24 mouse cellular contexts compared by ENCODE assay signal in genomic region chr16:9016762-9017086, GRCm38 (mm10).
A peak's percentile ranks its signal among the peaks of the same experiment; 100 is the strongest.
DNase-seq lines count a peak whose midpoint lies in the region; ATAC-seq and TF ChIP-seq lines count a peak whose summit lies in the region.
"Had no signal": no experiment of that assay in that cellular context is flagged by ENCODE, and none has a peak within 500 bp of the region (broad histone marks: within the 10 kb centered on the region; RNA-seq: fewer than 3 reads in every experiment).

No protein-coding gene starts in this region.

- H3K27me3 ChIP-seq in heart, embryonic 13.5 days (replicated peaks): no peaks in the 10 kb centered on the region
- no peaks in the 10 kb centered on the region for H3K27me3 ChIP-seq in heart, embryonic 16.5 days (ENCODE audit: control insufficient read depth, insufficient read depth, low read length)
- no peaks in the 10 kb centered on the region for H3K27me3 ChIP-seq in heart, embryonic 11.5 days (ENCODE audit: control insufficient read depth, insufficient read depth, low read length)
- no peaks in the 10 kb centered on the region for H3K27me3 ChIP-seq in lung, embryonic 15.5 days
- H3K27me3 ChIP-seq in lung, postnatal 0 days (replicated peaks; ENCODE audit: insufficient read depth, low read length): no peaks in the 10 kb centered on the region
- H3K27me3 ChIP-seq: CH12.LX; embryonic facial prominence, embryonic 12.5 days; embryonic facial prominence, embryonic 15.5 days; intestine, embryonic 15.5 days had no signal

- 0 out of 2 replicates have a peak, but pooled peaks cover 5% of the 10 kb centered on the region for H3K4me1 ChIP-seq in heart, embryonic 13.5 days
- H3K4me1 ChIP-seq in heart, embryonic 16.5 days (ENCODE audit: control insufficient read depth, insufficient read depth, low read length): no peaks in the 10 kb centered on the region
- H3K4me1 ChIP-seq in heart, embryonic 11.5 days (ENCODE audit: control insufficient read depth, insufficient read depth, low read length): no peaks in the 10 kb centered on the region
- no peaks in the 10 kb centered on the region for H3K4me1 ChIP-seq in lung, embryonic 15.5 days
- no peaks in the 10 kb centered on the region for H3K4me1 ChIP-seq in lung, postnatal 0 days (ENCODE audit: insufficient read depth, low read depth, low read length)
- H3K4me1 ChIP-seq: embryonic facial prominence, embryonic 12.5 days; embryonic facial prominence, embryonic 15.5 days; hindbrain, embryonic 10.5 days; hindbrain, embryonic 13.5 days; intestine, embryonic 15.5 days had no signal

- H3K4me3 ChIP-seq in heart, embryonic 13.5 days: 0 out of 2 replicates have a peak overlapping the region, but pooled peaks have one; percentile 24
- H3K4me3 ChIP-seq in heart, embryonic 16.5 days (ENCODE audit: low read length): no peak overlapping the region
- no peak overlapping the region for H3K4me3 ChIP-seq in heart, embryonic 11.5 days (ENCODE audit: low read depth, low read length)
- no peak overlapping the region for H3K4me3 ChIP-seq in lung, embryonic 15.5 days
- no peak overlapping the region for H3K4me3 ChIP-seq in lung, postnatal 0 days (ENCODE audit: low read depth, low read length)
- H3K4me3 ChIP-seq: embryonic facial prominence, embryonic 12.5 days; embryonic facial prominence, embryonic 15.5 days; gastrocnemius, adult 2 months; hindbrain, embryonic 10.5 days; hindbrain, embryonic 13.5 days; intestine, embryonic 15.5 days had no signal

- TF ChIP-seq EP300 in lung, postnatal 0 days (IDR thresholded peaks at IDR 0.05): no peak

- ATAC-seq in heart, embryonic 13.5 days (ENCODE audit: extremely low read depth, insufficient number of reproducible peaks, low FRiP score, low TSS enrichment): no peak
- ATAC-seq in heart, embryonic 16.5 days (replicated peaks; ENCODE audit: extremely low read depth, insufficient read depth, low FRiP score): no peak
- no peak for ATAC-seq in heart, embryonic 11.5 days (replicated peaks; ENCODE audit: insufficient number of reproducible peaks, low FRiP score, low TSS enrichment)
- ATAC-seq in lung, embryonic 15.5 days (ENCODE audit: borderline replicate concordance, extremely low read depth, low FRiP score, low TSS enrichment): peak; percentile 76
- peak; percentile 69 for ATAC-seq in lung, postnatal 0 days
- ATAC-seq: forebrain, embryonic 14.5 days; forebrain, postnatal 0 days; hindbrain, embryonic 16.5 days; intestine, embryonic 15.5 days had no signal

- no peak for DNase-seq in heart, postnatal 36 days
- DNase-seq in lung, postnatal 10 days: no peak
- DNase-seq in lung, postnatal 0 days (ENCODE audit: low spot score): no peak
- DNase-seq: B cell, adult 2 months; cerebellum, adult 11 months; cerebellum, adult 2 months; cerebellum, adult 9-11 months; cerebellum, postnatal 25 days; forebrain, postnatal 0 days; gastrocnemius, adult 2 months; gastrocnemius, postnatal 14 days; heart, adult 18-20 months had no signal

- WGBS in heart, embryonic 13.5 days: 50% methylated on average over 7 of the region's 7 CpGs
- 48% methylated on average over 7 of the region's 7 CpGs for WGBS in heart, embryonic 16.5 days
- 48% methylated on average over 7 of the region's 7 CpGs for WGBS in heart, embryonic 11.5 days (ENCODE audit: insufficient replicate concordance)
- 67% methylated on average over 7 of the region's 7 CpGs for WGBS in lung, embryonic 15.5 days
- 56% methylated on average over 7 of the region's 7 CpGs for WGBS in lung, postnatal 0 days

- no peak overlapping the region for H3K9ac ChIP-seq in heart, embryonic 13.5 days
- no peak overlapping the region for H3K9ac ChIP-seq in heart, embryonic 16.5 days (ENCODE audit: low read length)
- no peak overlapping the region for H3K9ac ChIP-seq in heart, embryonic 11.5 days (ENCODE audit: low read depth, low read length)
- no peak overlapping the region for H3K9ac ChIP-seq in lung, embryonic 15.5 days
- no peak overlapping the region for H3K9ac ChIP-seq in lung, postnatal 0 days (replicated peaks; ENCODE audit: low read depth)
- H3K9ac ChIP-seq: embryonic facial prominence, embryonic 12.5 days; embryonic facial prominence, embryonic 15.5 days; forebrain, postnatal 0 days; hindbrain, embryonic 13.5 days; intestine, embryonic 15.5 days had no signal

- H3K4me2 ChIP-seq in heart, embryonic 13.5 days: peak overlapping the region; percentile 60
- H3K4me2 ChIP-seq in heart, embryonic 16.5 days (ENCODE audit: low read depth, low read length): peak overlapping the region; percentile 19; the same call in 1 of the 2 replicates
- no peak overlapping the region for H3K4me2 ChIP-seq in heart, embryonic 11.5 days
- H3K4me2 ChIP-seq in lung, embryonic 15.5 days: peak overlapping the region; percentile 51; the same call in 1 of the 2 replicates
- peak overlapping the region; percentile 48; the same call in 1 of the 2 replicates for H3K4me2 ChIP-seq in lung, postnatal 0 days (replicated peaks; ENCODE audit: low read depth, low read length)
- H3K4me2 ChIP-seq: embryonic facial prominence, embryonic 12.5 days; embryonic facial prominence, embryonic 15.5 days; hindbrain, embryonic 13.5 days; intestine, embryonic 15.5 days had no signal

- no peak for TF ChIP-seq CTCF in lung, postnatal 0 days (IDR thresholded peaks at IDR 0.05)

- H3K9me3 ChIP-seq in heart, embryonic 13.5 days: no peaks in the 10 kb centered on the region
- H3K9me3 ChIP-seq in heart, embryonic 16.5 days (replicated peaks; ENCODE audit: control insufficient read depth, low read length): no peaks in the 10 kb centered on the region
- H3K9me3 ChIP-seq in heart, embryonic 11.5 days (replicated peaks; ENCODE audit: control insufficient read depth, low read length): no peaks in the 10 kb centered on the region
- H3K9me3 ChIP-seq in lung, embryonic 15.5 days: no peaks in the 10 kb centered on the region
- no peaks in the 10 kb centered on the region for H3K9me3 ChIP-seq in lung, postnatal 0 days (ENCODE audit: low read length)
- H3K9me3 ChIP-seq: embryonic facial prominence, embryonic 12.5 days; embryonic facial prominence, embryonic 15.5 days; hindbrain, embryonic 10.5 days; hindbrain, embryonic 13.5 days; intestine, embryonic 15.5 days had no signal

- intact Hi-C loops in heart, postnatal 36 days (cut with DNase I): no loop called here

- H3K36me3 ChIP-seq in heart, embryonic 13.5 days: no peaks in the 10 kb centered on the region
- H3K36me3 ChIP-seq in heart, embryonic 16.5 days (ENCODE audit: control insufficient read depth, insufficient read depth): no peaks in the 10 kb centered on the region
- no peaks in the 10 kb centered on the region for H3K36me3 ChIP-seq in heart, embryonic 11.5 days (ENCODE audit: control insufficient read depth, insufficient read depth, low read length)
- no peaks in the 10 kb centered on the region for H3K36me3 ChIP-seq in lung, embryonic 15.5 days
- no peaks in the 10 kb centered on the region for H3K36me3 ChIP-seq in lung, postnatal 0 days (ENCODE audit: insufficient read depth, low read length)
- H3K36me3 ChIP-seq: embryonic facial prominence, embryonic 12.5 days; embryonic facial prominence, embryonic 15.5 days; hindbrain, embryonic 10.5 days; hindbrain, embryonic 13.5 days; intestine, embryonic 15.5 days had no signal

- H3K27ac ChIP-seq in heart, embryonic 13.5 days (replicated peaks): no peak overlapping the region
- no peak overlapping the region for H3K27ac ChIP-seq in heart, embryonic 16.5 days (ENCODE audit: low read length)
- no peak overlapping the region for H3K27ac ChIP-seq in heart, embryonic 11.5 days (ENCODE audit: low read depth, low read length)
- no peak overlapping the region for H3K27ac ChIP-seq in lung, embryonic 15.5 days
- H3K27ac ChIP-seq in lung, postnatal 0 days (ENCODE audit: low read length): no peak overlapping the region
- H3K27ac ChIP-seq: embryonic facial prominence, embryonic 12.5 days; embryonic facial prominence, embryonic 15.5 days; gastrocnemius, adult 2 months; hindbrain, embryonic 13.5 days; intestine, embryonic 15.5 days had no signal

Comparison
In these comparisons a context has a peak if more than half of its experiments do, and no peak if none do; other contexts are left out.
1. ATAC-seq: peak in lung, embryonic 15.5 days (single experiment) and lung, postnatal 0 days (single experiment); none in heart, embryonic 13.5 days (single experiment), heart, embryonic 16.5 days (single experiment) and heart, embryonic 11.5 days (single experiment).